Mouse (Mus musculus): Measurements from ENCODE around the gene 4632433K11Rik.

DNA sequence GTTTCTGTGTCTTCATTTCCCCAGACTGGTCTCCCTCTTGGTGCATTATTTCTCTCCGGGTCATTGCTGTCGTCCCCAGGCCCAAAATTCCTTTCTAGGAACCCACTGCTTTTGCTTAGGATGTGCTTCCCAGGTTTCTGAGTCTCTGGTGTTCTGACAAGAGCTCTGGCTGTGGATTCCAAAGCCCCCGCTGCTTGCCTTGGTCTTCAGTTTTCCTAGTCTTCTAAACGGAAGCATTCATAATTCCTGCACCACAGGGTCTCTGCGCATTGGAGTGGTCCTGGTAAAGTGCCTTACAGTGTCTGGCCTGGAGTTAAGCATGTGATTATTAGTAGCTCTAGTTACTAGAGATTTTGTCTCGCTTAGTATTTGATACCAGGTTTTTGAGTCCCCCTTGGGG lies 46.9 kb downstream of the 4632433K11Rik start:
- TF ChIP-seq ETS1 (IDR thresholded peaks at IDR 0.05; ENCODE audit: low read depth, low read length) (no peak), TBP (IDR thresholded peaks at IDR 0.05; ENCODE audit: low read depth, low read length) (no peak)
